Mouse (Mus musculus): ENCODE measurements around the gene Kdelc1. TPM values are rescaled to one million over a fixed set of nuclear protein-coding genes. Genes with fewer than 3 reads are reported as not detected.

Kdelc1 gene
- polyA plus RNA-seq, 1 experiment from 2014 or later: 29.2 TPM

- Histone ChIP-seq H3K27me3 (no peaks in the 10 kb centered on the region), H3K9ac (no peak overlapping the region), H3K4me2 (peak overlapping the region; percentile 30; the same call in 1 of the 2 replicates), H3K4me3 (no peak overlapping the region), H3K36me3 (peaks cover 33% of the 10 kb centered on the region), H3K27ac (no peak overlapping the region), H3K4me1 (replicated peaks) (peaks cover 31% of the 10 kb centered on the region), H3K9me3 (no peaks in the 10 kb centered on the region)
- 95% methylated on average over 3 of the region's 3 CpGs for WGBS
- ATAC-seq (ENCODE audit: low FRiP score): no peak
These were observed 3.6 kb upstream of the Kdelc1 start for GRCm38 (mm10) chr1:44122256-44122655.

- Histone ChIP-seq H3K4me1 (replicated peaks) (peaks cover 31% of the 10 kb centered on the region), H3K27me3 (no peaks in the 10 kb centered on the region), H3K27ac (peak overlapping the region; percentile 97), H3K4me2 (peak overlapping the region; percentile 83), H3K9me3 (no peaks in the 10 kb centered on the region), H3K36me3 (peaks cover 27% of the 10 kb centered on the region), H3K9ac (peak overlapping the region; percentile 92), H3K4me3 (peak overlapping the region; percentile 66)
- ATAC-seq (ENCODE audit: low FRiP score): peak; percentile 22; the same call in 1 of the 2 replicates
- 4% methylated on average over 6 of the region's 6 CpGs for WGBS
These were observed 1.4 kb upstream of the Kdelc1 start for GRCm38 (mm10) chr1:44120074-44120406.

- H3K27ac ChIP-seq: peak overlapping the region; percentile 97
- peaks cover 31% of the 10 kb centered on the region for H3K4me1 ChIP-seq (replicated peaks)
- peak overlapping the region; percentile 92 for H3K9ac ChIP-seq
- WGBS: under 1% methylated on average over 40 of the region's 43 CpGs
- peak; percentile 90 for ATAC-seq (ENCODE audit: low FRiP score)
- peaks cover 21% of the 10 kb centered on the region for H3K36me3 ChIP-seq
- peak overlapping the region; percentile 66 for H3K4me3 ChIP-seq
- H3K9me3 ChIP-seq: no peaks in the 10 kb centered on the region
- no peaks in the 10 kb centered on the region for H3K27me3 ChIP-seq
- H3K4me2 ChIP-seq: peak overlapping the region; percentile 83
These were observed 829 bp upstream of the Kdelc1 start for GRCm38 (mm10) chr1:44119201-44120073.

GRCm38 (mm10) chr1:44117571-44117970 lies 1.0 kb downstream of the Kdelc1 start:
- peaks cover 22% of the 10 kb centered on the region for H3K36me3 ChIP-seq
- peak overlapping the region; percentile 22 for H3K4me3 ChIP-seq
- no peaks in the 10 kb centered on the region for H3K9me3 ChIP-seq
- H3K27me3 ChIP-seq: no peaks in the 10 kb centered on the region
- no peak overlapping the region for H3K27ac ChIP-seq
- ATAC-seq (ENCODE audit: low FRiP score): no peak
- peaks cover 28% of the 10 kb centered on the region for H3K4me1 ChIP-seq (replicated peaks)
- no peak overlapping the region for H3K9ac ChIP-seq
- H3K4me2 ChIP-seq: peak overlapping the region; percentile 83

GRCm38 (mm10) chr1:44102939-44103338 lies 15.7 kb downstream of the Kdelc1 start:
- no peak for ATAC-seq (ENCODE audit: low FRiP score)
- Histone ChIP-seq H3K36me3 (peaks cover 15% of the 10 kb centered on the region), H3K4me3 (peak overlapping the region; percentile 82), H3K27me3 (no peaks in the 10 kb centered on the region), H3K4me1 (replicated peaks) (peaks cover 12% of the 10 kb centered on the region), H3K27ac (no peak overlapping the region), H3K9ac (peak overlapping the region; percentile 77; the same call in 1 of the 2 replicates), H3K9me3 (no peaks in the 10 kb centered on the region), H3K4me2 (peak overlapping the region; percentile 71)
- 12% methylated on average over 5 of the region's 5 CpGs for WGBS

GRCm38 (mm10) chr1:44102259-44102717 lies 16.3 kb downstream of the Kdelc1 start, which contains the start of gene Tex30:
Gene Tex30, minus strand, starts transcription at chr1:44102441.
- H3K4me2 ChIP-seq: peak within 1 kb of the TSS; percentile 71
- H3K4me3 ChIP-seq: peak within 1 kb of the TSS; percentile 82
- H3K4me1 ChIP-seq (replicated peaks): peaks cover 12% of the 10 kb centered on the region
- H3K27ac ChIP-seq: peak within 1 kb of the TSS; percentile 91
- H3K36me3 ChIP-seq: peaks cover 14% of the 10 kb centered on the region
- H3K9me3 ChIP-seq: no peaks in the 10 kb centered on the region
- 0% methylated on average over 55 of the region's 55 CpGs for WGBS
- peak within 1 kb of the TSS; percentile 77 for H3K9ac ChIP-seq
- no peaks in the 10 kb centered on the region for H3K27me3 ChIP-seq
- ATAC-seq (ENCODE audit: low FRiP score): peak; percentile 99

GRCm38 (mm10) chr1:44101448-44102225 lies 17.0 kb downstream of the Kdelc1 start:
- H3K36me3 ChIP-seq: peaks cover 20% of the 10 kb centered on the region
- H3K4me3 ChIP-seq: peak overlapping the region; percentile 82
- H3K9me3 ChIP-seq: no peaks in the 10 kb centered on the region
- H3K9ac ChIP-seq: peak overlapping the region; percentile 77
- no peaks in the 10 kb centered on the region for H3K27me3 ChIP-seq
- H3K27ac ChIP-seq: peak overlapping the region; percentile 91
- WGBS: under 1% methylated on average over 55 of the region's 55 CpGs
- peaks cover 12% of the 10 kb centered on the region for H3K4me1 ChIP-seq (replicated peaks)
- peak overlapping the region; percentile 71 for H3K4me2 ChIP-seq
- peak; percentile 87 for ATAC-seq (ENCODE audit: low FRiP score)

- Histone ChIP-seq H3K9me3 (no peaks in the 10 kb centered on the region), H3K4me1 (replicated peaks) (no peaks in the 10 kb centered on the region), H3K36me3 (no peaks in the 10 kb centered on the region), H3K4me3 (no peak overlapping the region), H3K4me2 (no peak overlapping the region), H3K27ac (no peak overlapping the region), H3K27me3 (no peaks in the 10 kb centered on the region), H3K9ac (no peak overlapping the region)
- no peak for ATAC-seq (ENCODE audit: low FRiP score)
- WGBS: 0% methylated on average over 1 of the region's 1 CpGs
These were observed 54.0 kb downstream of the Kdelc1 start for GRCm38 (mm10) chr1:44064625-44065024.

GRCm38 (mm10) chr1:44063439-44063838 lies 55.2 kb downstream of the Kdelc1 start:
- Histone ChIP-seq H3K4me1 (replicated peaks) (no peaks in the 10 kb centered on the region), H3K27me3 (no peaks in the 10 kb centered on the region), H3K9ac (no peak overlapping the region), H3K4me2 (no peak overlapping the region), H3K9me3 (no peaks in the 10 kb centered on the region), H3K27ac (no peak overlapping the region), H3K4me3 (no peak overlapping the region), H3K36me3 (no peaks in the 10 kb centered on the region)
- 93% methylated on average over 6 of the region's 6 CpGs for WGBS
- ATAC-seq (ENCODE audit: low FRiP score): no peak

- no peak within 1 kb of the TSS for H3K9ac ChIP-seq
- H3K4me2 ChIP-seq: no peak within 1 kb of the TSS
- WGBS: 94% methylated on average over 2 of the region's 2 CpGs
- H3K27ac ChIP-seq: no peak within 1 kb of the TSS
- H3K27me3 ChIP-seq: no peaks in the 10 kb centered on the region
- H3K4me1 ChIP-seq (replicated peaks): no peaks in the 10 kb centered on the region
- no peak within 1 kb of the TSS for H3K4me3 ChIP-seq
- no peaks in the 10 kb centered on the region for H3K9me3 ChIP-seq
- ATAC-seq (ENCODE audit: low FRiP score): no peak
- no peaks in the 10 kb centered on the region for H3K36me3 ChIP-seq
These were observed 56.8 kb downstream of the Kdelc1 start, which contains the start of gene Gm8251 for GRCm38 (mm10) chr1:44061836-44062235. Gene Gm8251, minus strand, starts transcription at chr1:44061936.

- H3K9me3 ChIP-seq: no peaks in the 10 kb centered on the region
- no peak overlapping the region for H3K27ac ChIP-seq
- 87% methylated on average over 3 of the region's 3 CpGs for WGBS
These were observed 60.8 kb downstream of the Kdelc1 start for GRCm38 (mm10) chr1:44057805-44058204.

More at GRCm38 (mm10) chr1:44057805-44058204, 60.8 kb downstream of the Kdelc1 start:
- Histone ChIP-seq H3K27me3 (no peaks in the 10 kb centered on the region), H3K4me3 (no peak overlapping the region), H3K9ac (no peak overlapping the region), H3K4me2 (no peak overlapping the region), H3K36me3 (no peaks in the 10 kb centered on the region), H3K4me1 (replicated peaks) (no peaks in the 10 kb centered on the region)
- ATAC-seq (ENCODE audit: low FRiP score): no peak

Data from hindbrain, embryonic 13.5 days (tissue).